Mouse (Mus musculus) right cerebral cortex, postnatal 14 days (tissue): ENCODE measurements around the gene Pacsin3.
"Not testable (repeated sequence)": the region's sequence is repeated elsewhere in the genome, so short reads cannot be mapped to it uniquely, and the experiment has no call there.

ENCODE experiments used
- DNase-seq: peaks from one replicate; pipeline ENCODE4 v3.0.0; 2022

The Pacsin3 gene

GRCm38 (mm10) chr2:91255661-91256150 lies at the start of gene Pacsin3:
TSS of gene Pacsin3 (plus strand) at chr2:91255954.
- peak; percentile 65 for DNase-seq

GRCm38 (mm10) chr2:91206254-91206775 lies 49.4 kb upstream of the Pacsin3 start:
- no peak for DNase-seq

GRCm38 (mm10) chr2:91213311-91213710 lies 42.4 kb upstream of the Pacsin3 start:
- no peak for DNase-seq

GRCm38 (mm10) chr2:91217032-91217431 lies 38.7 kb upstream of the Pacsin3 start:
- no peak for DNase-seq

- no peak for DNase-seq
Observed at GRCm38 (mm10) chr2:91220501-91220900, 35.3 kb upstream of the Pacsin3 start.

GRCm38 (mm10) chr2:91223614-91224013 lies 32.1 kb upstream of the Pacsin3 start:
- no peak for DNase-seq

GRCm38 (mm10) chr2:91229735-91230134 lies 26.0 kb upstream of the Pacsin3 start:
- no peak for DNase-seq

GRCm38 (mm10) chr2:91236601-91237510 lies 18.9 kb upstream of the Pacsin3 start, which contains the start of gene Ddb2:
TSS of gene Ddb2 (minus strand) at chr2:91236982.
- peak; percentile 93 for DNase-seq

GRCm38 (mm10) chr2:91237511-91238080 lies 18.2 kb upstream of the Pacsin3 start:
- DNase-seq: not testable (repeated sequence)

GRCm38 (mm10) chr2:91242547-91242946 lies 13.2 kb upstream of the Pacsin3 start:
- DNase-seq: no peak

GRCm38 (mm10) chr2:91243416-91243815 lies 12.3 kb upstream of the Pacsin3 start:
- DNase-seq: peak; percentile 51

GRCm38 (mm10) chr2:91244557-91245228 lies 11.1 kb upstream of the Pacsin3 start:
- no peak for DNase-seq

GRCm38 (mm10) chr2:91248366-91248765 lies 7.4 kb upstream of the Pacsin3 start:
- DNase-seq: no peak

GRCm38 (mm10) chr2:91252001-91252400 lies 3.8 kb upstream of the Pacsin3 start:
- DNase-seq: no peak

GRCm38 (mm10) chr2:91252512-91252911 lies 3.2 kb upstream of the Pacsin3 start:
- no peak for DNase-seq

- no peak for DNase-seq
Observed at GRCm38 (mm10) chr2:91254725-91255380, 901 bp upstream of the Pacsin3 start.

- peak; percentile 59 for DNase-seq
Observed at GRCm38 (mm10) chr2:91256256-91257125, 737 bp downstream of the Pacsin3 start.

GRCm38 (mm10) chr2:91257126-91257980 lies 1.6 kb downstream of the Pacsin3 start:
- peak; percentile 41 for DNase-seq

GRCm38 (mm10) chr2:91258054-91258453 lies 2.3 kb downstream of the Pacsin3 start:
- DNase-seq: peak; percentile 50

GRCm38 (mm10) chr2:91258830-91259229 lies 3.1 kb downstream of the Pacsin3 start:
- DNase-seq: no peak

GRCm38 (mm10) chr2:91259493-91259892 lies 3.7 kb downstream of the Pacsin3 start:
- DNase-seq: no peak
